Mouse (Mus musculus): Measurements from ENCODE around the gene Fam126a.
"Not testable (repeated sequence)": the region's sequence is repeated elsewhere in the genome, so short reads cannot be mapped to it uniquely, and the experiment has no call there.

Gene Fam126a

GRCm38 (mm10) chr5:23893864-23894771 lies 136.4 kb downstream of the Fam126a start:
- no peak for DNase-seq (ENCODE audit: low spot score)

DNA sequence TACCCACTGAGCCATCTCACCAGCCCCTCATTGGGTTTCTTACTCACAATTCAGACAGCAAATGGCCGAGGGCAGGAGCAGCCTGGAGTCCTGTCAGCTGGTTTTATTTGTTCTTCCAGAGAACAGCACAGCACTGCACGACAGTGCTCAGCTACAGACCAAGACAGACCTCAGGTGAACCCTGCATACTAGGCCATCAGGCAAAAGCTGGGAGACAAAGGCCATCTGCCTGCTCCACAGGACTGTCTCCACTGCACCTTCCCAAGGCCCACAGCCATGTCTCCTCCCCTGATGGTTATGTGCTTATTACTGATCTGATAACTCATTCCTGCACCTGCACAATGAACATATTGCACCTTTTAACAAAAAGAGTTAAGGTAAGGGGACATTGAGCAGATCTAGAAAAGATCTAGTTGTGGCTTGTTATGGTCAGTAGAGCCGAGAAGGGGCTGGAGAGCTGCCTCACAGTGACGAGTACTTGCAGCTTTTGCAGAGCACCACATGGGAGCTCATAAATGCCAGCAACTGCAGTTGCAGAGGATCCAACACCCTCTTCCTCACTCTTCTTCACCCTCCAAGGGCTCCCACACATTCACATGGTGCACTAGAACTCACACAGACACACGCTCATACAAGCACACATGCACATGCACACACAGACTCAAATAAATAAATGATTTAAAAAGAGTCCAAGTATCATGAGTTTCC lies 137.2 kb downstream of the Fam126a start:
- no peak for DNase-seq (ENCODE audit: low spot score)

GRCm38 (mm10) chr5:23890734-23891133 lies 139.8 kb downstream of the Fam126a start:
- peak; percentile 56 for DNase-seq (ENCODE audit: low spot score)

- DNase-seq (ENCODE audit: low spot score) = no peak
Measured at GRCm38 (mm10) chr5:23889461-23889860, 141.0 kb downstream of the Fam126a start.

DNA sequence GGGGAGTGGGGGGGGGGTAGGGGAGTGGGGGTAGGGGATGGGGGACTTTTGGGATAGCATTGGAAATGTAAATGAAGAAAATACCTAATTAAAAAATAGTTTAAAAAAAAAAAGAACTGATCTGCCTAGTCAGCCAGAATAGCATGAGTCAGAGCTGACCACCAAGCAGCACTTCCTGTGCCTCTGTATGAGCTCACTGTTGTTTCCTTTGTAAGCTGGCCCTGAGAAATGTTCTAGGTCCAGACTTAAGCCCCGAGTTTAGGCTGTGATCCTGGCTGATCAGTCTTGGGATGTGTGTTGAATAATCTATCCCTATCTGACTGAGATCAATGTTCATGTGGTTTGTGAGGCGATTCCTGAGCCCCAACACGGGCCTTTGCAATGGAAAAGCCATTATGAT lies 143.4 kb downstream of the Fam126a start:
- no peak for DNase-seq (ENCODE audit: low spot score)

DNA sequence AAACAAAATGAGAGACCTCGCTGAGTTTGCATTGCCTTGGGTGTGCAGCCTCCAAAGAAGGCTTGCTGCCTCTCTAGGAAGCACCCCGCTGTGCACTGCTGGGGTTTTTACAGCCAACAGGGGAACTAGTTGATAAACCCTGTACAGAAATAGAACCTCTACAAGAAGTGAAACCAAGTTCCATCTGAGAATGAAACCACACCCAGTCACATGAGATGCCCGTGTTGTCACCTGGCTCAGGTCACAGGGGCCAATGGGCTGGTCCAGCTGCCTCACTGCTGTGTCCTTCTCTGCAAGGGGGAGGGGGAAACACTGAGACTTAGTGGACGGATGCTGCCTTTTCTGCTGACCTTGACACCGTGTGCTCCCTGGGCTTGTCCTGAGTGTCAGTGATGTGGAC lies 156.0 kb downstream of the Fam126a start:
- DNase-seq (ENCODE audit: low spot score) = no peak

- no peak for DNase-seq (ENCODE audit: low spot score)
Measured at GRCm38 (mm10) chr5:23872586-23872985, 157.9 kb downstream of the Fam126a start.

DNA sequence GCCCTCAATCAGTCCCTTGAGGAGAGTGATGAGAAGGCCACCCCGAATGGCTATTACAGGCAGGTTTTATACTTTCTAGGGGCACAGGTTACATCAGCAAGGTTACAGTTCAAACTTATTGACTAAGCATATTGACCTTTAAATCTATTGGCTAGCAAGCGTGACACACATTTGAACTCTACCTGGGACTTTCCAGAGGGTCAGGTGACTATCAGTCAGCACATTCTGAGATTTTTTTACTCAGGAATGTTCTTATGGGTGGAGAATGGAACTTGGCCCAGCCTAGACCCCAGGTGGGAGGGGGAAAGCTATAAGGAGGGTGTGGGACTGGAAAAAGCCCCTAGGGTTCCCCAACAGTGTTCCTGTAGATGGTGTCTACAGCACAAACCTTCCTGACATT lies 159.2 kb downstream of the Fam126a start:
- DNase-seq (ENCODE audit: low spot score) = not testable (repeated sequence)

DNA sequence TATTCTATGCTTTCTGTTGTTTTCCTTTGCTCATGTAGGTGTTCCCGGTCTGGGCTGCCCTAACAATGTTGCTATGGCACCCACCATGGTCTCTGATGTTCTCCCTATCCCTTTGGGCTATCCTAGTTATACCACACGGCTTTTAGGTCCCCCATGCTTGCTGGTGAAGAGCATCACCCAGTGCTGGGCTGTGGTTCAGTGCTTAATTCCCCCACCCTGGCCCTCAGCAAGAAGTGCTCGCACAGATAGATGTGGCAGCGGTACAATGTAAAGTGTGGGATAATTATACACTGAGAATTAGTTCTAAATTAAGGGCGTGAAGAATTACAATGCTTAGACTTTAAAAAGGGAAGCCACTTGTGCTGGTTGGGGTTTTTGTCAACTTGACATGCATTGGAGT lies 164.5 kb downstream of the Fam126a start:
- no peak for DNase-seq (ENCODE audit: low spot score)

Data from embryo, embryonic 10 days (tissue).